Mouse (Mus musculus): ENCODE results near the gene Jph4. TPM values are rescaled to one million over a fixed set of nuclear protein-coding genes. Genes with fewer than 3 reads are reported as not detected.

Jph4 gene
- polyA plus RNA-seq, 1 experiment, result 7.4 TPM

- Histone ChIP-seq H3K4me1 (ENCODE audit: control insufficient read depth, insufficient read depth, low read length) (no peaks in the 10 kb centered on the region), H3K36me3 (ENCODE audit: control insufficient read depth, insufficient read depth, low read length) (no peaks in the 10 kb centered on the region), H3K27ac (ENCODE audit: control insufficient read depth, insufficient read depth, low read depth, low read length) (no peak overlapping the region), H3K27me3 (ENCODE audit: control insufficient read depth, insufficient read depth, low read length) (no peaks in the 10 kb centered on the region), H3K4me3 (ENCODE audit: control insufficient read depth, low read depth, low read length) (no peak overlapping the region)
- TF ChIP-seq CTCF (IDR thresholded peaks at IDR 0.05; ENCODE audit: control insufficient read depth, insufficient read depth, insufficient replicate concordance, low read depth, low read length) (no peak), POLR2A (IDR thresholded peaks at IDR 0.05; ENCODE audit: control insufficient read depth, low read depth, low read length) (no peak)
Measured at GRCm38 (mm10) chr14:55077481-55078365, 39.0 kb downstream of the Jph4 start.

- no peaks in the 10 kb centered on the region for H3K27me3 ChIP-seq (ENCODE audit: control insufficient read depth, insufficient read depth, low read length)
- no peaks in the 10 kb centered on the region for H3K4me1 ChIP-seq (ENCODE audit: control insufficient read depth, insufficient read depth, low read length)
- H3K27ac ChIP-seq (ENCODE audit: control insufficient read depth, insufficient read depth, low read depth, low read length), result no peak overlapping the region
- no peaks in the 10 kb centered on the region for H3K36me3 ChIP-seq (ENCODE audit: control insufficient read depth, insufficient read depth, low read length)
- H3K4me3 ChIP-seq (ENCODE audit: control insufficient read depth, low read depth, low read length), result no peak overlapping the region
- TF ChIP-seq POLR2A (IDR thresholded peaks at IDR 0.05; ENCODE audit: control insufficient read depth, low read depth, low read length) (no peak), CTCF (IDR thresholded peaks at IDR 0.05; ENCODE audit: control insufficient read depth, insufficient read depth, insufficient replicate concordance, low read depth, low read length) (no peak)
Measured at GRCm38 (mm10) chr14:55076956-55077355, 39.8 kb downstream of the Jph4 start.

- Histone ChIP-seq H3K27me3 (ENCODE audit: control insufficient read depth, insufficient read depth, low read length) (no peaks in the 10 kb centered on the region), H3K4me3 (ENCODE audit: control insufficient read depth, low read depth, low read length) (no peak overlapping the region), H3K36me3 (ENCODE audit: control insufficient read depth, insufficient read depth, low read length) (no peaks in the 10 kb centered on the region), H3K27ac (ENCODE audit: control insufficient read depth, insufficient read depth, low read depth, low read length) (no peak overlapping the region), H3K4me1 (ENCODE audit: control insufficient read depth, insufficient read depth, low read length) (no peaks in the 10 kb centered on the region)
- TF ChIP-seq POLR2A (IDR thresholded peaks at IDR 0.05; ENCODE audit: control insufficient read depth, low read depth, low read length) (no peak), CTCF (IDR thresholded peaks at IDR 0.05; ENCODE audit: control insufficient read depth, insufficient read depth, insufficient replicate concordance, low read depth, low read length) (no peak)
Measured at GRCm38 (mm10) chr14:55076224-55076623, 40.5 kb downstream of the Jph4 start.

GRCm38 (mm10) chr14:55074416-55074815, 42.3 kb downstream of the Jph4 start:
- Histone ChIP-seq H3K27me3 (ENCODE audit: control insufficient read depth, insufficient read depth, low read length) (no peaks in the 10 kb centered on the region), H3K4me3 (ENCODE audit: control insufficient read depth, low read depth, low read length) (no peak overlapping the region), H3K27ac (ENCODE audit: control insufficient read depth, insufficient read depth, low read depth, low read length) (no peak overlapping the region), H3K4me1 (ENCODE audit: control insufficient read depth, insufficient read depth, low read length) (no peaks in the 10 kb centered on the region), H3K36me3 (ENCODE audit: control insufficient read depth, insufficient read depth, low read length) (no peaks in the 10 kb centered on the region)
- no peak for TF ChIP-seq POLR2A (IDR thresholded peaks at IDR 0.05; ENCODE audit: control insufficient read depth, low read depth, low read length)
- TF ChIP-seq CTCF (IDR thresholded peaks at IDR 0.05; ENCODE audit: control insufficient read depth, insufficient read depth, insufficient replicate concordance, low read depth, low read length), result no peak

DNA sequence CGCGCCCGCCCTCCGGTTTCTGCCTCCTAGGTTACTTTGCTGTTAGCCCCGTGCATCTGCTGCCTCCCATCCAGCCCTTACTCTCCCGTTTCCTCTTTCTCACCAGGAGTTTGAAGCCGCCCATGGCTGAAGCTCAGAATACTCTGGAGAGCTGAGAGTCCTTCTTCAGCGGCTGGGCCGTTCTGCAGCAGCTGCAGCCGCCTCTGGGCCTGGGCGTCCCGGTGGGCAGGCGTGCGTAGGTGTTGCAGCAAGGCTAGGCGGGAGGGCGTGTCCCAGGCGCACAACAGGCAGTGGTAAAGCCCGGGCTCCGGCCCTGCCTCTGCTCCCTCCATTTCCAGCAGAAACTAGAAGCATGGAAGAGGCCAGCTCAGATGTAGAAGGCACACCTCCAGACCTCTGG, 45.0 kb downstream of the Jph4 start:
- Histone ChIP-seq H3K27ac (ENCODE audit: control insufficient read depth, insufficient read depth, low read depth, low read length) (no peak overlapping the region), H3K4me3 (ENCODE audit: control insufficient read depth, low read depth, low read length) (no peak overlapping the region), H3K36me3 (ENCODE audit: control insufficient read depth, insufficient read depth, low read length) (no peaks in the 10 kb centered on the region), H3K27me3 (ENCODE audit: control insufficient read depth, insufficient read depth, low read length) (no peaks in the 10 kb centered on the region), H3K4me1 (ENCODE audit: control insufficient read depth, insufficient read depth, low read length) (no peaks in the 10 kb centered on the region)
- no peak for TF ChIP-seq CTCF (IDR thresholded peaks at IDR 0.05; ENCODE audit: control insufficient read depth, insufficient read depth, insufficient replicate concordance, low read depth, low read length)

DNA sequence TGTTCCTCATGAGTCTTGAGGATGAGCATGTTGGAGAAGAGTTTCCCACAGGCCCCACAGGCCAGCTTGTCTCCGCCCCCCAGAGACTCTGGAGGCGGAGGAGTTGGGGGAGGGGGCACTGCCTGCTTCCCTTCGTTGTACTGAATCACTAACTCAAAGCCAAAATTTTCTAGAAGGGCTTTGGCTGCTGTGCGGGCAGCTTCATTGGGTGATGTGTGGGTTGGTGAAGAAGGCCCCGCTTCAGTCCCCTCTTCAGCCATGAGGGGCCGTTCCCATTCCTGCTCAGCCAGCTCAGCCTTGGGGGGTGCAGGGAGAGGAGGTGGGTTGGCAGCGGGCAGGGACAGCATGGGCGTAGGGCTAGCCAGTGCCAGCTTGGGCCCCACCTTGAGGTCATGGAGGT, 50.7 kb downstream of the Jph4 start:
- peaks cover 10% of the 10 kb centered on the region for H3K4me1 ChIP-seq (ENCODE audit: control insufficient read depth, insufficient read depth, low read length)
- TF ChIP-seq CTCF (IDR thresholded peaks at IDR 0.05; ENCODE audit: control insufficient read depth, insufficient read depth, insufficient replicate concordance, low read depth, low read length) (no peak), POLR2A (IDR thresholded peaks at IDR 0.05; ENCODE audit: control insufficient read depth, low read depth, low read length) (no peak)
- H3K27me3 ChIP-seq (ENCODE audit: control insufficient read depth, insufficient read depth, low read length), result no peaks in the 10 kb centered on the region
- H3K36me3 ChIP-seq (ENCODE audit: control insufficient read depth, insufficient read depth, low read length), result no peaks in the 10 kb centered on the region
- no peak overlapping the region for H3K27ac ChIP-seq (ENCODE audit: control insufficient read depth, insufficient read depth, low read depth, low read length)
- peak overlapping the region; percentile 30 for H3K4me3 ChIP-seq (ENCODE audit: control insufficient read depth, low read depth, low read length)

DNA sequence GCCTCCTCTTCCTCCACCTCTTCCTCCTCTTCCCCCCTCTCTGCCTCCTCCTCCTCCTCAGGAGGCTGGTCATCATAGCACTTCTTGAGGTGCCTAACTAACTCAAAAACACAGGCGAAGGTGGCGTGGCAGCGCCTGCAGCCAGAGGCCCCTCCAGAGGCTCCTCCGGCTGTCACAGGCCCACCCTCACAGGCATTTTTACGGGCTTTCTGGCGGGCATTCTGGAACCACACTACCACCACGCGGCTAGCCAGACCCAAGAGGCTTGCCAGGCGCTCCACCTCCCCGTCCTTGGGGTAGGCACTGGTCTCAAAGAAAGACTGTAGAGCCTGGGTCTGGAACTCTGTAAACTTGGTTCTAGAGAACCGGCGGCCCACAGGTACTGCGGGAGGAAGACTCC, 51.3 kb downstream of the Jph4 start:
- no peaks in the 10 kb centered on the region for H3K27me3 ChIP-seq (ENCODE audit: control insufficient read depth, insufficient read depth, low read length)
- H3K36me3 ChIP-seq (ENCODE audit: control insufficient read depth, insufficient read depth, low read length), result no peaks in the 10 kb centered on the region
- no peak overlapping the region for H3K27ac ChIP-seq (ENCODE audit: control insufficient read depth, insufficient read depth, low read depth, low read length)
- peaks cover 10% of the 10 kb centered on the region for H3K4me1 ChIP-seq (ENCODE audit: control insufficient read depth, insufficient read depth, low read length)
- no peak for TF ChIP-seq CTCF (IDR thresholded peaks at IDR 0.05; ENCODE audit: control insufficient read depth, insufficient read depth, insufficient replicate concordance, low read depth, low read length)
- no peak for TF ChIP-seq POLR2A (IDR thresholded peaks at IDR 0.05; ENCODE audit: control insufficient read depth, low read depth, low read length)
- peak overlapping the region; percentile 30 for H3K4me3 ChIP-seq (ENCODE audit: control insufficient read depth, low read depth, low read length)

Data from testis, adult 2 months (tissue).